Mouse (Mus musculus) intestine, embryonic 14.5 days (tissue): ENCODE data around the gene Prim2. TPM values are rescaled to one million over a fixed set of nuclear protein-coding genes. Genes with fewer than 3 reads are reported as not detected.

Experiments used
- ATAC-seq: fragments of 200-750 bp; cut with Nextera tagmentation; replicated peaks from 2 replicates; pipeline ENCODE4 v1.8.0; 2017; ENCODE audit warnings: low read depth, moderate number of reproducible peaks, moderate TSS enrichment, moderate library complexity; ENCODE audit not compliant: low FRiP score, low TSS enrichment
- DNase-seq: peaks from one replicate; pipeline ENCODE4 v3.0.0-alpha.2; 2018; ENCODE audit warnings: low spot score
- H3K27ac ChIP-seq: fragments of 300-500 bp; sonication (generic); 2 replicates; pipeline ENCODE4 v1.5.1; 2014; ENCODE audit warnings: low read depth, mild to moderate bottlenecking, control low read depth
- H3K27me3 ChIP-seq: fragments of 300-500 bp; sonication (generic); replicated peaks from 2 replicates; pipeline ENCODE4 v1.6.1; 2014; ENCODE audit warnings: low read length, control low read depth; ENCODE audit not compliant: control insufficient read depth, insufficient read depth
- H3K36me3 ChIP-seq: fragments of 300-500 bp; sonication (generic); 2 replicates; pipeline ENCODE4 v1.6.1; 2014; ENCODE audit warnings: low read length, control low read depth; ENCODE audit not compliant: control insufficient read depth, insufficient read depth
- H3K4me1 ChIP-seq: fragments of 300-500 bp; sonication (generic); replicated peaks from 2 replicates; pipeline ENCODE4 v1.6.1; 2014; ENCODE audit warnings: low read length, control low read depth, mixed read lengths; ENCODE audit not compliant: control insufficient read depth, insufficient read depth
- H3K4me2 ChIP-seq: fragments of 300-500 bp; sonication (generic); 2 replicates; pipeline ENCODE4 v1.6.1; 2014; ENCODE audit warnings: low read length
- H3K4me3 ChIP-seq: fragments of 300-500 bp; sonication (generic); 2 replicates; pipeline ENCODE4 v1.5.1; 2014; ENCODE audit warnings: low read depth, low read length, control low read depth, mixed read lengths
- H3K9ac ChIP-seq: fragments of 300-500 bp; sonication (generic); 2 replicates; pipeline ENCODE4 v1.6.1; 2014; ENCODE audit warnings: mild to moderate bottlenecking, low read length
- H3K9me3 ChIP-seq: fragments of 300-500 bp; sonication (generic); 2 replicates; pipeline ENCODE4 v1.6.1; 2016; ENCODE audit warnings: low read length, control low read depth; ENCODE audit not compliant: control insufficient read depth
- WGBS: fragments of 180-500 bp; shearing (Covaris S2); extraction: QIAGEN DNeasy Blood & Tissue Kit; methylation state at CpG from one replicate; pipeline ENCODE4 v1.1.7; 2014; 5-methylcytosine and 5-hydroxymethylcytosine counted together
- polyA plus RNA-seq: library from polyadenylated mRNA; unstranded; fragments of >200 nt; fragmentation: Nextera tagmentation; extraction: Ambion mirVana; gene quantifications from 2 replicates; pipeline ENCODE4 v1.2.1, GENCODE M21; 2014

Gene Prim2
- polyA plus RNA-seq, 1 experiment from 2014 or later, result 35.2 TPM

GRCm38 (mm10) chr1:33610026-33610721 lies 59.4 kb downstream of the Prim2 start:
- no peak overlapping the region for H3K27ac ChIP-seq
- 0 out of 2 replicates have a peak, but pooled peaks cover 3% of the 10 kb centered on the region for H3K9me3 ChIP-seq
- no peaks in the 10 kb centered on the region for H3K36me3 ChIP-seq
- no peak overlapping the region for H3K9ac ChIP-seq
- H3K27me3 ChIP-seq, result no peaks in the 10 kb centered on the region
- no peak for ATAC-seq
- no peak overlapping the region for H3K4me3 ChIP-seq
- no peak for DNase-seq
- no peak overlapping the region for H3K4me2 ChIP-seq
- 69% methylated on average over 14 of the region's 14 CpGs for WGBS
- H3K4me1 ChIP-seq, result no peaks in the 10 kb centered on the region

GRCm38 (mm10) chr1:33608133-33608532 lies 61.5 kb downstream of the Prim2 start:
- Histone ChIP-seq H3K9me3 (0 out of 2 replicates have a peak, but pooled peaks cover 3% of the 10 kb centered on the region), H3K36me3 (no peaks in the 10 kb centered on the region), H3K4me2 (no peak overlapping the region), H3K27ac (no peak overlapping the region), H3K27me3 (no peaks in the 10 kb centered on the region), H3K4me3 (no peak overlapping the region), H3K9ac (no peak overlapping the region), H3K4me1 (no peaks in the 10 kb centered on the region)
- 42% methylated on average over 2 of the region's 2 CpGs for WGBS
- DNase-seq, result no peak
- ATAC-seq, result no peak

- Histone ChIP-seq H3K4me2 (no peak overlapping the region), H3K36me3 (no peaks in the 10 kb centered on the region), H3K27ac (no peak overlapping the region), H3K4me3 (no peak overlapping the region), H3K4me1 (no peaks in the 10 kb centered on the region), H3K9ac (no peak overlapping the region), H3K27me3 (no peaks in the 10 kb centered on the region), H3K9me3 (0 out of 2 replicates have a peak, but pooled peaks cover 3% of the 10 kb centered on the region)
- DNase-seq (no peak), ATAC-seq (no peak)
- 88% methylated on average over 5 of the region's 5 CpGs for WGBS
These were observed 65.4 kb downstream of the Prim2 start for GRCm38 (mm10) chr1:33604087-33604699.

- no peak overlapping the region for H3K9ac ChIP-seq
- 88% methylated on average over 3 of the region's 3 CpGs for WGBS
- H3K9me3 ChIP-seq, result no peaks in the 10 kb centered on the region
- H3K27me3 ChIP-seq, result no peaks in the 10 kb centered on the region
- H3K4me3 ChIP-seq, result no peak overlapping the region
- no peaks in the 10 kb centered on the region for H3K4me1 ChIP-seq
- no peak overlapping the region for H3K4me2 ChIP-seq
- no peak for ATAC-seq
- no peak overlapping the region for H3K27ac ChIP-seq
- DNase-seq, result no peak
- no peaks in the 10 kb centered on the region for H3K36me3 ChIP-seq
These were observed 69.9 kb downstream of the Prim2 start for GRCm38 (mm10) chr1:33599698-33600097.

- Histone ChIP-seq H3K36me3 (no peaks in the 10 kb centered on the region), H3K4me3 (no peak overlapping the region), H3K4me2 (no peak overlapping the region), H3K27ac (no peak overlapping the region), H3K27me3 (no peaks in the 10 kb centered on the region), H3K4me1 (no peaks in the 10 kb centered on the region), H3K9me3 (no peaks in the 10 kb centered on the region), H3K9ac (no peak overlapping the region)
- DNase-seq (no peak), ATAC-seq (0 out of 2 replicates have a peak, but pooled peaks have one; percentile 64)
- 79% methylated on average over 5 of the region's 5 CpGs for WGBS
These were observed 70.5 kb downstream of the Prim2 start for GRCm38 (mm10) chr1:33599019-33599667.

- Histone ChIP-seq H3K4me2 (no peak overlapping the region), H3K4me3 (no peak overlapping the region), H3K4me1 (no peaks in the 10 kb centered on the region), H3K27me3 (no peaks in the 10 kb centered on the region), H3K27ac (no peak overlapping the region), H3K9me3 (no peaks in the 10 kb centered on the region), H3K36me3 (no peaks in the 10 kb centered on the region), H3K9ac (no peak overlapping the region)
- DNase-seq (no peak), ATAC-seq (no peak)
- 83% methylated on average over 1 of the region's 1 CpGs for WGBS
These were observed 72.6 kb downstream of the Prim2 start for GRCm38 (mm10) chr1:33597043-33597442.

- Histone ChIP-seq H3K4me3 (no peak overlapping the region), H3K9ac (no peak overlapping the region), H3K36me3 (no peaks in the 10 kb centered on the region), H3K9me3 (no peaks in the 10 kb centered on the region), H3K4me2 (no peak overlapping the region), H3K27ac (no peak overlapping the region), H3K27me3 (no peaks in the 10 kb centered on the region), H3K4me1 (no peaks in the 10 kb centered on the region)
- DNase-seq (no peak), ATAC-seq (no peak)
- WGBS, result 83% methylated on average over 2 of the region's 2 CpGs
These were observed 73.7 kb downstream of the Prim2 start for GRCm38 (mm10) chr1:33595936-33596335.

- H3K4me1 ChIP-seq, result no peaks in the 10 kb centered on the region
- no peaks in the 10 kb centered on the region for H3K27me3 ChIP-seq
- H3K4me3 ChIP-seq, result no peak overlapping the region
- H3K27ac ChIP-seq, result no peak overlapping the region
- no peak for DNase-seq
- WGBS, result 90% methylated on average over 2 of the region's 2 CpGs
- no peaks in the 10 kb centered on the region for H3K36me3 ChIP-seq
- no peaks in the 10 kb centered on the region for H3K9me3 ChIP-seq
- no peak overlapping the region for H3K4me2 ChIP-seq
- ATAC-seq, result no peak
- H3K9ac ChIP-seq, result no peak overlapping the region
These were observed 74.6 kb downstream of the Prim2 start for GRCm38 (mm10) chr1:33594966-33595365.
